Mouse (Mus musculus) T-helper 2 cell (primary cell): ENCODE data around the gene Cst9.

Experiments used
- in situ Hi-C: fragments of 300-600 bp; cut with MboI, MseI; formaldehyde crosslinking; loops from one replicate; pipeline ENCODE4 v1.15.1; 2025; ENCODE audit warnings: high pct_unique_total_duplicates

Cst9 gene

GRCm38 (mm10) chr2:148834912-148835311 lies at the start of gene Cst9:
TSS of gene Cst9 (plus strand) at chr2:148835147.
- in situ Hi-C loops, result no loop called here

- in situ Hi-C loops, result no loop called here
These were observed 45.8 kb upstream of the Cst9 start, which contains the start of gene Cst12 for GRCm38 (mm10) chr2:148789142-148789541. TSS of gene Cst12 (plus strand) at chr2:148789361.

DNA sequence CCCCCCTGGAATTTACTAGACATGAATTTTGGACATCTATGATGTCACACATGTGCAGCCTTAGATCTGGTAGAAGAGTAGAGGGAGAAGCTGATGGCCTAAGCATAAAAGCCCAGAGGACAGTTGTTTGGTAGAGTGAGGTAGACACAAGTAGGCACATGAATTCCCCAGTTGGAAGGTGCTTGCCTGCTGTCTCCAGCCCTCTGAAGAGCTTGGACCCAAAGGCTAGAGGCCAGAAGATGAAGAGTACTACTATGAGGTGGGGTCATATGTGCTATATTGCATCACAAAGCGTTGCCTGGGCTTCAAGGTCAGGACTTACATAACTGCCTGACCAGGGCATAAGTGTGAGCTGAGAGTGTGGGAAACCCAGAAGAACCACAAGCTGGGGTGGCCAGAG lies 36.5 kb upstream of the Cst9 start, which contains the start of gene Cst8:
Gene Cst8, plus strand, starts transcription at position 301 of the 400 bp plus-strand sequence.
- in situ Hi-C loops, result no loop called here

GRCm38 (mm10) chr2:148801491-148801921 lies 33.4 kb upstream of the Cst9 start:
- in situ Hi-C loops, result no loop called here

GRCm38 (mm10) chr2:148806696-148807095 lies 28.3 kb upstream of the Cst9 start:
- in situ Hi-C loops, result no loop called here

GRCm38 (mm10) chr2:148819909-148820308 lies 15.0 kb upstream of the Cst9 start, which contains the start of gene Cst13:
TSS of gene Cst13 (plus strand) at chr2:148820081.
- in situ Hi-C loops, result no loop called here

DNA sequence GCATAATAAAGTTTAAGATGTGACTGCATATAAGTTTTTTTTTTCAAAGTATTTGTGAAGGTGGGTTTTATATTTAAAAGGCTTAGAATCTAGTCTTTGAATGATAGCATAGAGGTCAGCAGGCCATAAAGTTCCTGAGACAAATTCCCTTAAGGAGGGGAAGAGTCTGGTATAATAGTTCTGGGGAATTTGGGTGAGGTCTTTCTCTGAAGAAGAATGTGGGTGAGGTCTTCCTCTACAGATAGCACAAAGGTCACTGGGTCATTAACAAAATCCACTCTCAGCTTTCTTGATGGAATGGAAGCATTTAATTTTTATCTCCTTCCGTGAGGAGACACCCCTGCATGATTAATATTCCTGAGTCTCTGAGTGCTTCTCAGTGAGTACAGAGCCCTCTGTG lies 9.0 kb upstream of the Cst9 start:
- in situ Hi-C loops, result no loop called here

GRCm38 (mm10) chr2:148838075-148838777 lies 3.3 kb downstream of the Cst9 start:
- in situ Hi-C loops, result no loop called here

DNA sequence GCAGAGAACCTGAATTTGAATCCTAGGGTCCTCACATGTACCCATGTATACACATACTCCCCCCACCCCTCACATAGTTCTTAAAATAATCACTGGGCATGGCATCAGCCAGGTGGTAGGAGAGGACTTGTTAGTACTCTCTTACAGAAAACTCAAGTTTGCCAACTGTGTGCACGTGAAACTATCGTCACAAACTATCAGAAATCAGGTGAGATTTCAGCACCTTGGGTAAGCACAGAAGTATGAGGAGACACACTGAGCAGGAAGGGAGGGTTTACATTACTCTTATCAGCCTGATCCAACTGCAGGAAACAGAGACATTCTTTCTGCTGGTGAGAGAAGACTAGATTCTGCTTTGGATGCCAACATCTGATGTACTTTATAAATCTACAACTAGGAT lies 4.3 kb downstream of the Cst9 start:
- in situ Hi-C loops, result no loop called here

DNA sequence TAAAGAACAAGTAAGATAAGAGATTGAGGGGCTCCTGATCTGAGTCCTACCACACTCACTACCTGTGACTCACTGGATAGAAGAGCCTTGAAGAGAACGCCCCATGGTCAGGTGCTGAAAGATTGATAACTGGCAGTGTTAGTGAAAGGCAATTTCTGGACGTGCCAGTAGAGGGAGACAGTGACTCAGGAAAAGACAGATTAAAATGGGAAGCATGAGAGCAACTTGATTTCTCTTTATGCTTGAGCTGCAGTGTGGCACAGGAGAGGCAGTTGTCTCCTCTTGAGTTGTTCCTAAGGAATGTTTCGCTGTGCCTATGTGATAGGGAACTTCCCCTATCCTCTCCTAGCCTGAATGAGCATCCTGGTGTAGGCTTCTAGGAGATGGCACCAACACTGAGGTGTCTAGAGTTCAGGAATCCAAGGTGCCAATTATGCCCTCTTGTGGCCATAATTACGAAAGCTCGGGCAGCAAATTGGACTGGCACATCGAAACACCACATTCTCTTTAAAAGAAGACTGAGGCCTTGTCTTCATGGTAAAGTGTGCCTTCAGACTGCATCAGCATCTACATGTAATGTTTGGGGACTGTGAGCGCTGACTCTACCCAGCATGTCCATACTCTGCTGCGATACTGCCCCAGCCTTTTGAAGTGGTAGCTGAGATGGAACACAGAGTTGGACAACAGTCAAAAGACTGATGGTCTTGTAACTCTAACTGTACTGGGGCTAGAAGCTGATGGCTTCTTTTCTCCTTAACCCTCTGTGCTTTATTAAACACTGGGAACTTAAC lies 16.4 kb downstream of the Cst9 start:
- in situ Hi-C loops, result loop anchor here (5.0 kb wide), 1 partner anchor 51 kb away; no protein-coding TSS in a partner anchor

GRCm38 (mm10) chr2:148856630-148857400 lies 21.9 kb downstream of the Cst9 start:
- in situ Hi-C loops, result no loop called here

GRCm38 (mm10) chr2:148857506-148857905 lies 22.6 kb downstream of the Cst9 start:
- in situ Hi-C loops, result no loop called here

GRCm38 (mm10) chr2:148860993-148861392 lies 26.0 kb downstream of the Cst9 start:
- in situ Hi-C loops, result loop anchor here (10.0 kb wide), 1 partner anchor 1594 kb away; the partner anchor contains the start of gene Zfp442

GRCm38 (mm10) chr2:148861693-148862092 lies 26.7 kb downstream of the Cst9 start:
- in situ Hi-C loops, result loop anchor here (10.0 kb wide), 1 partner anchor 1593 kb away; the partner anchor contains the start of gene Zfp442

DNA sequence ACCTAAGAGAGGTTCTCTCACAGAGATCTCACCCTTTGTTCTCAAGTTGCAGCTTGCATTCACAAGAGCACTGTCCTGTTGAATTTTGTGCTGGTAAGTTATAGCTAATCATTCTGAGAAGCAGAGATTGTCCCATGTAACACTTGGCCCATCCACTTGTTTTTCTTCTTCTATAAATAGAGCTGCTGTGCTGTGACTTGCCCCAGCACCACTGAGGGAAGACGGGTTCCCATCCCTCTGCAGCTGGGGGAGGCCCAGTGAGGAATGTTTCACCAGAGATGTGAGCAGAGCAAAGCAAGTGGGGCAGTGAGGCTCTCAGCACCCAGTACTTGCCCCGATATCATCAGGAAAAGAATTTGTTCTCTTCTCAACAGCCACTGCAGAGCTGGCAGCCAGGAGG lies 30.0 kb downstream of the Cst9 start, which contains the start of gene 9230104L09Rik:
Gene 9230104L09Rik, minus strand, starts transcription at position 73 of the 400 bp plus-strand sequence.
- in situ Hi-C loops, result loop anchor here (10.0 kb wide), 1 partner anchor 1590 kb away; the partner anchor contains the start of gene Zfp442

DNA sequence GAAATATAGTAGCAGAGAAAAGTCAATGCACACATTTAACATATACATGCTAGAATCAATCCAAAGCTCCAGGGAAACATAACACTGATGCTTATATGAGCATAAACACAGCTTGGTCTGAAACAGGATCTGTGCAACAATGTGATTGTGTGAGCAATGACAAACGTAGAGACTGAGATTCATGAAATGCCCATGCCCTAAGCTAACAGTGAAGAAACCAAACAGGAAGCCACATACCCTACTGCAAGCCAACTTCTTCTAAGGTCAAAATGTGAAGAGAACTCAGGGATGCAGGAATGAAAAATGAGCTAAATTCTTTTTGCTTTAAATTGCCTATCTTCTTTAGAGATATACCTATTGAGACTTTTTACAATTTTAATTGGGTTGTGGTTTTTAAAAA lies 34.0 kb downstream of the Cst9 start:
- in situ Hi-C loops, result loop anchor here (10.0 kb wide), 1 partner anchor 1586 kb away; the partner anchor contains the start of gene Zfp442

GRCm38 (mm10) chr2:148870526-148870925 lies 35.6 kb downstream of the Cst9 start:
- in situ Hi-C loops, result no loop called here

GRCm38 (mm10) chr2:148872860-148873259 lies 37.9 kb downstream of the Cst9 start:
- in situ Hi-C loops, result no loop called here

- in situ Hi-C loops, result no loop called here
These were observed 39.3 kb downstream of the Cst9 start for GRCm38 (mm10) chr2:148874224-148874616.

GRCm38 (mm10) chr2:148874617-148875334 lies 39.8 kb downstream of the Cst9 start:
- in situ Hi-C loops, result no loop called here

GRCm38 (mm10) chr2:148875335-148875811 lies 40.4 kb downstream of the Cst9 start, which contains the start of gene Cst3:
TSS of gene Cst3 (minus strand) at chr2:148875692.
- in situ Hi-C loops, result no loop called here
